Comparison of ENCODE assay signal across 13 mouse cellular contexts in the genomic region with DNA sequence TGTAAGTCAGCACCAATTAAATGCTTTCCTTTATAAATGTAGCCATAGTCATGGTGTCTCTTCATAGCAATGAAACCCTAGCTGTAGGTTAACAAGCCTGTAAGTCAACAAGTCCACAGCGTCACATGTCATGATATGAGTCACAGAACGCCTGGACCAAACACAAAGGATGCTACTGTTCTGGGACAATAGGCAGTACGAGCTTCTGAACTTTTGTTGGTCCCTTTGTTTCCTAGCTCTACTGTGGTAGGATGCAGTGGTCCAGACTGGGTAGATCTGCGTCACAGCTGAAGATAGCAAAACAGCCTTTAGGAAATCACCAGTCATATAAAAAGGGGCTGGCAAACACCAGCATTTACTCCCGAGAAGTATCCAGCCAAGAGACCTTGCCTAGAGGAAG.
"Had no signal": no experiment of that assay in that cellular context is flagged by ENCODE, and none has a peak within 500 bp of the region (broad histone marks: within the 10 kb centered on the region; RNA-seq: fewer than 3 reads in every experiment).

No protein-coding gene starts in this region.

- DNase-seq: kidney, adult 18-20 months; kidney, adult 9 months; kidney, postnatal 14 days; kidney, postnatal 4 days; liver, embryonic 13.5 days; lung, adult 2 months; lung, postnatal 14 days; lung, postnatal 4 days; midbrain, embryonic 14.5 days; thymus, postnatal 25 days had no signal

- H3K27ac ChIP-seq: liver, embryonic 13.5 days; stomach, postnatal 0 days had no signal

- H3K4me3 ChIP-seq: left cerebral cortex, adult 2 months; liver, embryonic 13.5 days had no signal

- ATAC-seq: intestine, embryonic 16.5 days had no signal

- H3K4me1 ChIP-seq: liver, embryonic 13.5 days had no signal
